Mouse (Mus musculus): Measurements from ENCODE around the gene Wwox.
"Not testable (repeated sequence)": the region's sequence is repeated elsewhere in the genome, so short reads cannot be mapped to it uniquely, and the experiment has no call there.

Wwox gene

GRCm38 (mm10) chr8:114814769-114815736 is 375.6 kb downstream of the Wwox start:
- no peak for DNase-seq

GRCm38 (mm10) chr8:114816343-114816742 is 376.9 kb downstream of the Wwox start:
- no peak for DNase-seq

GRCm38 (mm10) chr8:114816949-114817348 is 377.5 kb downstream of the Wwox start:
- no peak for DNase-seq

- DNase-seq = peak; percentile 6
These were observed 382.1 kb downstream of the Wwox start for GRCm38 (mm10) chr8:114821543-114821942.

- DNase-seq = no peak
These were observed 386.0 kb downstream of the Wwox start for GRCm38 (mm10) chr8:114825460-114825859.

- DNase-seq = no peak
These were observed 387.5 kb downstream of the Wwox start for GRCm38 (mm10) chr8:114826991-114827390.

- DNase-seq = not testable (repeated sequence)
These were observed 388.4 kb downstream of the Wwox start for GRCm38 (mm10) chr8:114827810-114828209.

- DNase-seq = no peak
These were observed 392.1 kb downstream of the Wwox start for GRCm38 (mm10) chr8:114831595-114831994.

GRCm38 (mm10) chr8:114832251-114832774 is 392.9 kb downstream of the Wwox start:
- no peak for DNase-seq

GRCm38 (mm10) chr8:114834730-114835129 is 395.3 kb downstream of the Wwox start:
- DNase-seq = no peak

- DNase-seq = no peak
These were observed 400.5 kb downstream of the Wwox start for GRCm38 (mm10) chr8:114839998-114840397.

GRCm38 (mm10) chr8:114847666-114848065 is 408.2 kb downstream of the Wwox start:
- DNase-seq = no peak

GRCm38 (mm10) chr8:114849461-114849860 is 410.0 kb downstream of the Wwox start:
- DNase-seq = no peak

- no peak for DNase-seq
These were observed 410.8 kb downstream of the Wwox start for GRCm38 (mm10) chr8:114850014-114850870.

GRCm38 (mm10) chr8:114853765-114854164 is 414.3 kb downstream of the Wwox start:
- DNase-seq = no peak

- DNase-seq = no peak
These were observed 416.4 kb downstream of the Wwox start for GRCm38 (mm10) chr8:114855833-114856232.

- DNase-seq = no peak
These were observed 426.5 kb downstream of the Wwox start for GRCm38 (mm10) chr8:114865911-114866310.

- DNase-seq = no peak
These were observed 429.9 kb downstream of the Wwox start for GRCm38 (mm10) chr8:114869321-114869720.

- DNase-seq = no peak
These were observed 431.0 kb downstream of the Wwox start for GRCm38 (mm10) chr8:114870410-114870809.

- no peak for DNase-seq
These were observed 433.0 kb downstream of the Wwox start for GRCm38 (mm10) chr8:114872491-114872890.

- no peak for DNase-seq
These were observed 435.7 kb downstream of the Wwox start for GRCm38 (mm10) chr8:114875161-114875560.

- no peak for DNase-seq
These were observed 436.7 kb downstream of the Wwox start for GRCm38 (mm10) chr8:114876161-114876611.

GRCm38 (mm10) chr8:114876696-114877206 is 437.3 kb downstream of the Wwox start:
- DNase-seq = no peak
